Mouse (Mus musculus): ENCODE data around the gene Abcb8.

DNA sequence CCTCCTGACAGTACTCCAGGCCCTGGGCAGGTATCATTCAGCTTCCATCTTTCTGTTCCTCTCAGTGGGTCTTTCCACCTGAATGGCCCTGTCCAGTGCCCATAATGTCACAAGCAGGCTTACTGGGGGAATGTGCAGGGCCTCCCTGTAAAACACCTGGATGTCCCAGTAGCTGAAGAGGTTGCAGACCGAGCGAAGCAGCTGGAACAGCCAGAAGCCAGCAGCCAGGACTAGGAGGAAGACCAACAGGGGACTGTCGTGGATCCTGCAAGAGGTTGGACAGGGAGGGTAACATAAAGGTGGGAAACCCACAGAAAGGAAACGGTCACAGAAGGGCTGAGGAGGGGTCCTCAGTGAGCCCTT lies 3.8 kb upstream of the Abcb8 start:
- TF ChIP-seq GATA1 (IDR thresholded peaks at IDR 0.05; ENCODE audit: borderline replicate concordance, low read length) (no peak), FLI1 (IDR thresholded peaks at IDR 0.05; ENCODE audit: low read length) (no peak)

Data from megakaryocyte, embryonic 14.5 days (primary cell).